Mouse (Mus musculus): ENCODE data around the gene Neb.

The Neb gene

GRCm38 (mm10) chr2:52374706-52375105 lies 3.6 kb downstream of the Neb start:
- no peak for DNase-seq (ENCODE audit: low read depth, low spot score)

- no peak for DNase-seq (ENCODE audit: low read depth, low spot score)
Observed at GRCm38 (mm10) chr2:52372480-52372879, 5.8 kb downstream of the Neb start.

- no peak for DNase-seq (ENCODE audit: low read depth, low spot score)
Observed at GRCm38 (mm10) chr2:52372080-52372479, 6.2 kb downstream of the Neb start.

- DNase-seq (ENCODE audit: low read depth, low spot score) = no peak
Observed at GRCm38 (mm10) chr2:52371066-52371465, 7.2 kb downstream of the Neb start.

GRCm38 (mm10) chr2:52369622-52370021 lies 8.7 kb downstream of the Neb start:
- DNase-seq (ENCODE audit: low read depth, low spot score) = no peak

GRCm38 (mm10) chr2:52367665-52368064 lies 10.6 kb downstream of the Neb start:
- DNase-seq (ENCODE audit: low read depth, low spot score) = no peak

GRCm38 (mm10) chr2:52367248-52367647 lies 11.0 kb downstream of the Neb start:
- no peak for DNase-seq (ENCODE audit: low read depth, low spot score)

- no peak for DNase-seq (ENCODE audit: low read depth, low spot score)
Observed at GRCm38 (mm10) chr2:52361086-52361485, 17.2 kb downstream of the Neb start.

- no peak for DNase-seq (ENCODE audit: low read depth, low spot score)
Observed at GRCm38 (mm10) chr2:52359722-52360121, 18.6 kb downstream of the Neb start.

GRCm38 (mm10) chr2:52358156-52358555 lies 20.1 kb downstream of the Neb start:
- DNase-seq (ENCODE audit: low read depth, low spot score) = no peak

GRCm38 (mm10) chr2:52351029-52351428 lies 27.2 kb downstream of the Neb start:
- DNase-seq (ENCODE audit: low read depth, low spot score) = no peak

GRCm38 (mm10) chr2:52340990-52341389 lies 37.3 kb downstream of the Neb start:
- no peak for DNase-seq (ENCODE audit: low read depth, low spot score)

- peak; percentile 4 for DNase-seq (ENCODE audit: low read depth, low spot score)
Observed at GRCm38 (mm10) chr2:52335556-52335955, 42.7 kb downstream of the Neb start.

- DNase-seq (ENCODE audit: low read depth, low spot score) = no peak
Observed at GRCm38 (mm10) chr2:52335087-52335486, 43.2 kb downstream of the Neb start.

GRCm38 (mm10) chr2:52333535-52333934 lies 44.7 kb downstream of the Neb start:
- no peak for DNase-seq (ENCODE audit: low read depth, low spot score)

- DNase-seq (ENCODE audit: low read depth, low spot score) = no peak
Observed at GRCm38 (mm10) chr2:52331761-52332160, 46.5 kb downstream of the Neb start.

GRCm38 (mm10) chr2:52327244-52327815 lies 50.9 kb downstream of the Neb start:
- DNase-seq (ENCODE audit: low read depth, low spot score) = no peak

GRCm38 (mm10) chr2:52321866-52322265 lies 56.4 kb downstream of the Neb start:
- DNase-seq (ENCODE audit: low read depth, low spot score) = no peak

- no peak for DNase-seq (ENCODE audit: low read depth, low spot score)
Observed at GRCm38 (mm10) chr2:52320175-52320574, 58.1 kb downstream of the Neb start.

- no peak for DNase-seq (ENCODE audit: low read depth, low spot score)
Observed at GRCm38 (mm10) chr2:52319020-52319567, 59.2 kb downstream of the Neb start.

GRCm38 (mm10) chr2:52317471-52317870 lies 60.8 kb downstream of the Neb start:
- DNase-seq (ENCODE audit: low read depth, low spot score) = no peak

GRCm38 (mm10) chr2:52315737-52316136 lies 62.5 kb downstream of the Neb start:
- DNase-seq (ENCODE audit: low read depth, low spot score) = no peak

GRCm38 (mm10) chr2:52314922-52315730 lies 63.1 kb downstream of the Neb start:
- peak; percentile 7 for DNase-seq (ENCODE audit: low read depth, low spot score)
